Mouse (Mus musculus) gastrocnemius, adult 18-20 months (tissue): ENCODE data around the gene Pde4b. TPM values are rescaled to one million over a fixed set of nuclear protein-coding genes. Genes with fewer than 3 reads are reported as not detected.

Source experiments
- DNase-seq: peaks from one replicate; pipeline ENCODE4 v3.0.0; 2021; ENCODE audit warnings: low spot score
- total RNA-seq, 2 experiments: library from RNA; stranded (reverse); gene quantifications; 2 replicates each; pipeline ENCODE4 v1.2.3; 2021

Gene Pde4b
- total RNA-seq, 2 experiments from 2014 or later = 74.5 to 102 TPM

- peak; percentile 82 for DNase-seq
Measured at GRCm38 (mm10) chr4:102533183-102534048, 446.1 kb downstream of the Pde4b start.

- DNase-seq = no peak
Measured at GRCm38 (mm10) chr4:102534049-102534730, 446.8 kb downstream of the Pde4b start.

GRCm38 (mm10) chr4:102535886-102536285 is 448.5 kb downstream of the Pde4b start:
- DNase-seq = peak; percentile 61

- peak; percentile 19 for DNase-seq
Measured at GRCm38 (mm10) chr4:102538266-102538665, 450.9 kb downstream of the Pde4b start.

- DNase-seq = peak; percentile 39
Measured at GRCm38 (mm10) chr4:102538793-102539192, 451.4 kb downstream of the Pde4b start.

GRCm38 (mm10) chr4:102539598-102540180 is 452.3 kb downstream of the Pde4b start:
- DNase-seq = peak; percentile 59

- DNase-seq = no peak
Measured at GRCm38 (mm10) chr4:102542976-102543375, 455.6 kb downstream of the Pde4b start.

- no peak for DNase-seq
Measured at GRCm38 (mm10) chr4:102545226-102545625, 457.9 kb downstream of the Pde4b start.

- DNase-seq = no peak
Measured at GRCm38 (mm10) chr4:102555566-102555965, 468.2 kb downstream of the Pde4b start.

- DNase-seq = no peak
Measured at GRCm38 (mm10) chr4:102557006-102557405, 469.7 kb downstream of the Pde4b start.

GRCm38 (mm10) chr4:102557508-102558220 is 470.3 kb downstream of the Pde4b start:
- DNase-seq = peak; percentile 43

- no peak for DNase-seq
Measured at GRCm38 (mm10) chr4:102558328-102558727, 471.0 kb downstream of the Pde4b start.

GRCm38 (mm10) chr4:102560676-102561280 is 473.4 kb downstream of the Pde4b start:
- no peak for DNase-seq

- no peak for DNase-seq
Measured at GRCm38 (mm10) chr4:102563273-102563855, 476.0 kb downstream of the Pde4b start.

GRCm38 (mm10) chr4:102564286-102564685 is 476.9 kb downstream of the Pde4b start:
- no peak for DNase-seq

- DNase-seq = no peak
Measured at GRCm38 (mm10) chr4:102566421-102566820, 479.1 kb downstream of the Pde4b start.

- DNase-seq = no peak
Measured at GRCm38 (mm10) chr4:102567111-102567510, 479.8 kb downstream of the Pde4b start.

- no peak for DNase-seq
Measured at GRCm38 (mm10) chr4:102567676-102568254, 480.4 kb downstream of the Pde4b start.

- peak; percentile 88 for DNase-seq
Measured at GRCm38 (mm10) chr4:102568591-102568990, 481.2 kb downstream of the Pde4b start.

- no peak for DNase-seq
Measured at GRCm38 (mm10) chr4:102569101-102569583, 481.8 kb downstream of the Pde4b start.
